Comparison of ENCODE assay signal across 22 mouse cellular contexts in the genomic region with DNA sequence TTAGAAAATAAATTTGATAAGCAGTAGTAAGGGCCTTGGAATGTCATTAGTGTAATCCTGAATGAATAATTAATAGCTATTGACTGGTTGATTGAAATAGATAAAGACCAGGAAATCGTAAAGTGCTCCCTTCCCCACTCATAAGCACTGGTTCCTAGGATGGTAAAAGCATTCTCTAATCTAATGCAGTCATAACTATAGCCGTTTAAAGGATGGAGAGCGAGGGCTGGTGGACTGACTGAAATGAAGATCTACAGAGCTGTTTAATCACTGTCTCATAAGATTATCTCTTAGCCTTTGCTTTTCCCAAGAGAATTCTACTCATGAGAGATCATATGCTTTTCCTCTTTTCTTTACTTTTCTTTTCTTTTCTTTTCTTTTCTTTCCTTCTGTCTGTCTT.
"Had no signal": no experiment of that assay in that cellular context is flagged by ENCODE, and none has a peak within 500 bp of the region (broad histone marks: within the 10 kb centered on the region; RNA-seq: fewer than 3 reads in every experiment).

No protein-coding gene starts in this region.

- H3K4me3 ChIP-seq: gastrocnemius, adult 2 months; heart, adult 2 months; heart, embryonic 10.5 days; heart, embryonic 12.5 days; hindbrain, embryonic 10.5 days; hindbrain, embryonic 12.5 days; intestine, embryonic 15.5 days; layer of hippocampus, adult 2 months; left cerebral cortex, adult 2 months; limb, embryonic 10.5 days; limb, embryonic 12.5 days had no signal

- H3K27ac ChIP-seq: gastrocnemius, adult 2 months; heart, adult 2 months; heart, embryonic 10.5 days; hindbrain, embryonic 10.5 days; hindbrain, embryonic 12.5 days; hindbrain, embryonic 14.5 days; intestine, embryonic 15.5 days; layer of hippocampus, adult 2 months; left cerebral cortex, adult 2 months; limb, embryonic 10.5 days; limb, embryonic 12.5 days had no signal

- DNase-seq: gastrocnemius, adult 2 months; gastrocnemius, postnatal 10 days; gastrocnemius, postnatal 25 days; heart, adult 2 months; heart, postnatal 10 days; heart, postnatal 4 days; kidney, adult 18-20 months; kidney, adult 8-10 months; kidney, postnatal 10 days; kidney, postnatal 25 days; kidney, postnatal 4 days; liver had no signal

- H3K36me3 ChIP-seq: heart, embryonic 10.5 days; heart, embryonic 12.5 days; hindbrain, embryonic 10.5 days; hindbrain, embryonic 12.5 days; intestine, embryonic 15.5 days; limb, embryonic 10.5 days; limb, embryonic 12.5 days had no signal
